Mouse (Mus musculus) urinary bladder, postnatal 4 days (tissue): ENCODE results near the gene Snx33.
"Not testable (repeated sequence)": the region's sequence is repeated elsewhere in the genome, so short reads cannot be mapped to it uniquely, and the experiment has no call there.

Experiments
- DNase-seq, 2 experiments: peaks; one replicate each; pipeline ENCODE4 v3.0.0; 2021 to 2022; ENCODE audit warnings: low spot score in 2 of 2

The Snx33 gene

DNA sequence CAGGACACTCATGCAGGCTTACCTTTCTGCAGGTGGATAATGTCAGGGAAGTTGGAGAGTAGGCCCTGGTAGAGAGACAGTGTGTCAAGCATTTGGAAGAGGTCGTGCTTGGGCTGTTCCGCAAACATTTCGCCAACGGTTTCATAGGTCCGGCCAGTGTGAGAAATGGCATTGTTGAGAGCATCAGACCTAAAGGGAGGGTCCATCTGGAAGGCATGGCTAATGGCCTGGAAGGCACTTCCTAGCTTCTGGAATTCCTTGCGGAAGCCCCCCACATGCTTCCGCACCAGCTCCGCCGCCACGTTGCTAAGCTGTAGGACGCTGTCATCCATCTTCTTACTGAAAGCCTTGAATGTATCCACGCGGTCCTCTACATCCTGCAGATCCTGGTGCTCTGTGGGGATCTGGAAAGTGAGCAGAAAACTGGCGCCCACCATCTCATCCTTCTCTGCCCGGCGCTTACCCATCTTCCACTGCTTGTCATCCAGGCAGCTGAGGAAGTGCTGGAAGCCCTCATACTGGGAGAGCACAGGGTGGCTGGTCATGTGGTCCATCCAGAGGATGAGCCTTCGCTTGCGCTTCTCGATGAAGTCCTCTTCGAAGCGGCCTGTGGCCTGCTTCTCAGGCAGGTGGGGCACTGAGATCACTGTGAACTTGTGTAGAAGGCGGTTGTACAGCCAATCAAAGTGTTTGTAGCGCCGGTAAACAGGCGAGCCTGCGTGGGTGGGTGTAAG lies 2.7 kb downstream of the Snx33 start:
- no peak for DNase-seq

DNA sequence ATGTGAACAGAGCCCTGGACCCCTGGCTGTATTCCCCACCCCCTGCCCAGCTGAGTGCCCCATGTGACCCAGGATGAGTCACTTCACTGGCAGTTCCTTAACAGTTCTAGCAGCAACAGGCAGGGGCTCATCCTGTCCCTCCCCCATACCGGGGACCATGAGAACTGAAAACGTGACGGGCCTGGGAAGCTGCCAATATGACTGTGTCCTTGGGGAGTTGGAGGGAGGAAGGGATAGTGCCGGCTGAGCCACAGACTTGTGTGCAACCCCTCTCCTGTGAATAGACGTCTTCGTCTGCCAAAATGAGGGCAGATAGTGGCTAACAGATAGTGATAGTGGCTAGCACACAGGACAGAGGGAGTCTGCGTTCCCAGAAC lies 3.5 kb downstream of the Snx33 start:
- DNase-seq: peak; percentile 76 to 82

DNA sequence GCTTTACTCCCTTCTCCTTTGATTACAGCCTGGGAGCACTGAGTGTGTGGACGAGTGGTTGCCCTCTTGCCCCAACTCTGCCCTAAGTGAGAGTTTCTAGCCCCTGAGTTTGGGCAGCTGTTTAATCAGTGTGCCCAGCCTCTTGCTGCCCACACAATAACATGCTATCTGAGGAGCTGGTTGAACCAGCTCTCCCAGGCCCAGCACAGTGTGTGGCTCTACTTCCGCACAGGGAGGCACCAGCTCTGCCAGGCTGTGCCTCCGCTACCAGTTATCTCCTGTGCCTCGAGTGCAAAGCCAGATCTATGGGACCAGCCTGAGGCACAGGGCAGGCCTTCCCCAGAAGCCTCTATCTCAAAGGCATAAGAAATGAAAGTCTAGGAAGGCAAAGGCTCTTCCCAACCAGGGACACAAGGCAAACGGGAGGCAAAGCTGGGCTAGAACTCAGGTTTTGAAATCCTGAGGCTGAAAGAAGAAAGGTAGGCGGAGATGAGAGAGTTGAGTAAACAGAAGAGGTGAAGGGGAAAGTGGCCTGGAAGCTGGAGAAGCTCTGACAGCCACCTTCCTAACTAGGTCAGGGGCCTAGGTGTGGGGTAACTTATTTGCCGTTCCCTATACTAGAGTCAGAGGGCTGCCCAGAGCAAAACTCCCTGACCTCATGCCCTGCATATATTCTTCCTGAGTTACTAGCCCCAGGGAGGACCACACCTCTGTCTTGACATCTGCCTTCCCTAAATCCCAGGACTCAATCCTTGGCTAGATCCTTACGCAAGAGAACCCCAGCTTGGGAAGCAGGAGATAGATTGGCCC lies 4.1 kb downstream of the Snx33 start:
- DNase-seq: no peak

DNA sequence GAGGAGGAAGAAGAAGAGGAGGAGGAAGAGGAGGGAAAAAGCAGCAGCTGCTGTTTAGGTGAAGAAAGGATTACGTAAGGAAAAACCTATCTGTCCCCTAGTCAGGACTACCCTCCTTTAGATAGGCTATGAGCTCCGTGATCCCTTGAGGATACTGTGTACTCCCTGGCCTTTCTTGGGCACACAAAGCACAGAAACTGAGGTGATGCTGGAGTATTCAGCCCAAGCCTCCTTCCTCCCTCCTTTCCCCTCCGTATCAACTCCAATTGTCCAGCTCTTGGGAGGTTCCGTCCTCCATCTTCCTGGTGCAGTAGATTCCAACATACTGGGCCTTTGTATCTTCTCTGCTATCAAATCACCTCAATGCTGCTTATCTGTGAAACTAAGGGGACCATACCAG lies 5.4 kb downstream of the Snx33 start:
- DNase-seq: no peak

DNA sequence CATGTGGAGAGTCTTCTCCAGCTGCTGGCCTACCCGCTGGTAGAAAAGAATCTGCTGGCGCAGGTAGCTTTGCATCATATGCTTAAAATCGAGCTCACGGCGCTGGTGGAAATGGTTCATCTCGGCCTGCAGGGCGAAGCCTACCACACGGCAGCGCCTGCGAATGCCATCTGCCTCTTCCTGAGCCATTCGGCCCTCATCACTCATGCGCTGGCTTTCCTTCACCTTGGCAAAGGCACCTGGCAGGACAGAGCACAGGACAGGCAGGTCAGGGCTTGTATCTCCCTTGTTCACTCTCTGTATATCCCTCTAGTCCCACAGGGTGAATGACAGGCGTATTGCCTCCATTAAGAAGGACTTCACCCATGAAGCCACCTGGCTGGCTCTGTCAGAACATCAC lies 9.7 kb downstream of the Snx33 start:
- DNase-seq: no peak

DNA sequence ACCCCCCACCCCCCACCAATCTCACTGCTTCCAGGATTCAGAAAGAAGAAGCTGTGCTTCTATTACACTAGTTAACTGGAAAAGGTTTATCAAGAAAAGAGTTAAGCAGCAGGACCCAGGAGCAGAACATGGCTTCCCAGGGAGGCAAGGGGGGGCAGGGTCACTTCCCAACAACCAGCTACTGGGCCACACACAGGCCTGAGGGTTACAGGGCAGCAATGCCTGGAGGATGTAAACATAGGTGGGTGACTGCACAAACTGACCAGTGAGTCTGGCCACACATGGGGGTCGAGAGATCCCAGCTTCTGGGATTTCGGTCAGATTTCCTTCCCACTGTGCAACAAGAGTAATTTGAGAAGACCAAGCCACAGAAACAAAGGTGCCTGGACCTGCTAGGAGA lies 11.0 kb downstream of the Snx33 start:
- DNase-seq: no peak

DNA sequence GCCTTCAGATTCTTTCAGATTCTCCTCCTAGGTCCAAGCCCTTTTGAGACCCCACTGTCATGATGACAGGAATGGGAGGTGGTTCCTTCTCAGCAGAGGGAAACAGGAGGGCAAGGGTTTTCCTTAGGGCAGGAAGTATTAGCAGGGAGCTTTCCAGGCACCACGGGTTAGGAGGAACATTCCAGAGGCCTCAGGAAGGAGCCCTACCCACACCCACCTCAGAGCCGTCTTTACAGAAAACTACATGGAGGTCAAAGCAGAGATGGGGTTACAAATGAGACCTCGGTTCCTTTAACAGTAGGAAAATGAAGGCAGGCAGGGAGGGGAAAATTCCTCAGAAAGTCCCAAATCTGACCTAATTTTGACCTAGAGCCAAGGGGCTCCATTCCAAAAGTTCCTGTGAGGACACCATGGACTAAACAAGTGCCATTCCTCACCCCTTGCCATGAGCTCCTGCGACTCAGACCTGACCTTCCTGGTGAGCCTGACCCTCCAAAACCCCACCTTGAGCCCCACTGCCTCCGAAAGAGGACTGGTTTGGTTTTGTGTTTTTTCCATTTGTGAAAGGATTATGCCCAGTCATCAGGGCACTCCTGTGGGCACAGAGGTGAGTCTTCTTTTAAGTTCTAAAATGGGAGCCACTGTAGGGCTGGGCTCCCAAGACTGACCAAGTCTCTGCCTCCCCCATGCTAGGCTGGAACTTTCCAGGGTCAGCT lies 12.3 kb downstream of the Snx33 start:
- no peak for DNase-seq

DNA sequence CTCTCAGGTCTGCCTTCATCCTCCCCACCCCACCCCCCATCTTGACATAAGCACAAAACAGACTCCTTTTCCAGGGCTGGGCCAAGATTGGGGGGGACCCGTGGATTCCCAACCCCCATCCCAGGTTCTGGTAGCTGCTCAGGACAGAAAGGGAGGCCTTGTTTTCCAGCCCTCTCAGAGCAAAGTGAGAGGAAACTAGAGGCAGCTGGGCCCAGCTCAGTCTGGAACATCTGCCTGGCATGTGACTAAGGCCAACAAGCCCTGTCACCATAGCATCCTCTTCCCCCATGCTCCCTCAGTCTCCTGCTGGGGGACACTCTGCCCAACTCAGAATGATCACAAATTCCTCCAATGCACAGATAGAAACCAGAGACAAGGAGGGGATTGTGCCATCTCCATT lies 13.1 kb downstream of the Snx33 start:
- no peak for DNase-seq

DNA sequence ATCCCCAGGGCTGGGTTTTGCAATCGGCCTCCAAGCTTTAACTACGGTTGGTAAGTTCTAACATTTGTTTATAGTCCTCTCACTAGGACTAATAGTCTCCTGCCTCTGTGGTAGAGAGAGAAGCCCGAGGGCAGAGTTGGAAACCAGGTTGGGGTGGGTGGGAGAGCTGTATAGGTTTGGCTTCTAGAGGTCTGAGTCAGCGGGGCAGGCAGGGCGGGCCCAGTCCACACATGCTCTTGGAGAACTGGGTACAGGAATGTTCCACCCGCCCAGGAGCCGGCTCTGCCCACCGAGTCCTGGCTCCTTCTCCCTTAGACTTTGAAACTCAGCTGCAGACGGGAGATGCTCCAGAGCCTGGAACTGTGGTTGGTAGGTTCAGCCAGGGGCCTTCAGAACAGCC lies 14.2 kb downstream of the Snx33 start:
- peak in 1 of 2 experiments; percentile 30 for DNase-seq

DNA sequence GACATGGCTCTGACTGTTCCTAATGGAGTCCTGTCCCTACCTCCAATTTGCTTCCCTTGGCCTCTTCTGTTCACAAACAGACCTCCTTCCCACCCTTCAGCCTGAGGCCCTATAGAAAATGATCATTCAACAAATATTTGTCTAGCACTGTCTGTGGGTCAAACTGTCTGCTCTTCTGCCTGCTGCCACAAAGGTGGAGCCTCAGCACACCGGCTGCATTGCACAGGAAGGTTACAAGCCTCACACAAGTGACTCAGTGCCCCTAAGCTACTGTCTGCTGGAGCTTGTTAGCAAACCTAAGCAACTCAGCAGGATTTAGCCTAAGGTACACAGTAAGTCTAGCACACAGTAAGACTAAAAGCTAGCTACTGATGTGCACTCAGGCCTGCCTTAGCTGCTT lies 17.2 kb downstream of the Snx33 start:
- no peak for DNase-seq

DNA sequence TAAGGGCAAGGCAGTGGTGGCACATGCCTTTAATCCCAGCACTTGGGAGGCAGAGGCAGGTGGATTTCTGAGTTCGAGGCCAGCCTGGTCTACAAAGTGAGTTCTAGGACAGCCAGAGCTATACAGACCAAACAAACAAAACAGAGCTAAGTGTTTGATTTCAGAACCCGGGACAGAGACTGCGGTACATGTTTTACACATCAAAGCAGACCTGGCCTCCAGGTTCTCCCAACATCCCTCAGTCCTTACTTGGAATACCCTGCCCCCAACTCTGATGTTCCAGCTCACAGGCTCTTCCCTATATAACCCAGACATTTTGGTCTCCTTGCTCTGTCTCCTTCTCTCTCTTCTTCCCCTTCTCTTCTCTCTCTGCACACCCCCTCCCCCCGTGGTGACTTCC lies 18.2 kb downstream of the Snx33 start:
- not testable (repeated sequence) for DNase-seq

DNA sequence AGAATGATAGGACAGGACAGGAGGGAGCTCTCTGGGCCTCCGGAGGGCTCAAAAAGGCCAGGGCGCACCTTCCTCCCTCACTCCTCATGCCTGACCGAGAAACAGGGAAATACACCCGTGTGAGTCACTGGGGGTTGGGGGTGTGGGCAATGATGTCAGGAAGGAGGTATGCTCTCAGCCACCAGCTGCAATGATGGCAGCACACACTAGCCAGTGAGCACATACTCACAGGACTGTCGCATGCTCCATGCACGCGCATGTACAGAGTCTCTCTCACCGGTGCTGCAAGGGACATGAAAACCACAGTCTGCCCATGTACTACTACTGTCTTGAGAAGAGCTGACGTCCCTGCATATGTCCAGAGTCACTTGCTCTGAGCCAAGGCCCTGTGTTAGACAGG lies 20.6 kb downstream of the Snx33 start:
- no peak for DNase-seq

DNA sequence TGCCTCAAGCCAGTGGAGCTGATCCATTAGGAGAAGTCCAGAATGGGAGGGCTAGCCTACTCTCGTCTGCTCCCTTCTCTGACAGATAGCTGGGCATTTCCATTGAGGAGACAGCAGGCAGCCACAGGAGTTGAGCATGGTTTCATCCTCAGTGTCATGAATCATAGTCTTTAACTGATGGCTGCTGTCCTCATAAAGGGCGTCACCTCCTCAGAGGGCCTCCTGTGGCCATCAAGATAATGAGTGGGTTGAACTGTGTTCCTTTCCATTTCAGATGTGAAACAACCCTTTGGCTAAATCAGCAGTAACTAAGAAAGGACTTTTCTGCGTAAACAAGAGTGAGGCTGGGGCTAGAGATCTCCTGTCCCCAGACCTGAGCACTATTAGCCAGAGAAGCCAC lies 24.5 kb downstream of the Snx33 start:
- no peak for DNase-seq

DNA sequence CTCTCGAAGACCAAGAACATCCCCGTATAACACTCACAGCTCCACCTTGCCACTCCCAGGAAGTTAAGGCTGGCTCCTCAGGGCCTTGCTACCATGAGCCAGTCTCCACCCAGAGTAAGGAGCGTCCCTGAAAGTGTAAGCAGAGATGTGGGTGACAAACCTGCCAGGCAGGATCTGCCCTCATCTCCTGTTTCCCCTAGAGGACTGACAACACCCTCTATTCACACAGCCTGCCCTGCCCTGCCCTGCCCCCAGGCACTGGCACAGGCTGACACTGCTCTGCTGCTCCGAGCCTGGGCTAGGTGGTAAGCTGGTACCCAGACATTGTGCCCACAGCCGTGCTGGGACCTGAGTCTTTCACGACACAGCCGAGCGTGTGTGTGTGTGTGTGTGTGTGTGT lies 27.0 kb downstream of the Snx33 start:
- DNase-seq: peak; percentile 39 to 62

DNA sequence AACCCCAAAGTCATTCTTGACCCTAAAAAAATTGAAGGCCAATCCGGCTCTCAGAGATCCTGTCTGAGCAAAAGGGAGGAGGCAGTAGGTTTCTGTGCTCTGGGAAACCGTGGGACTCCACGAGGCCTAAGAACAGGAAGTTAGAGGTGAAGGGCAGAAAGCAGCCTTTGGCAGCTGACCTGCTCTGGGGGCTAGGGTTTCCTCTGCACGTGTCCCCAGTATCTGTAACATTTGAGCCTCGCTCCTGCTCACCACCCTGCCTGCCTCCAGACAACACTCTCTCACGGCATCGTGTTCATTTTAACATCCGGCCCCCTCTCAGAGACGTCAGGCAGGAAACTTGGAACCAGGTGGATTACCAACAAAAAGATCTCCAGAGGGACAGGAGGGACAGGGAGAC lies 27.6 kb downstream of the Snx33 start:
- peak in 1 of 2 experiments; percentile 35 for DNase-seq

DNA sequence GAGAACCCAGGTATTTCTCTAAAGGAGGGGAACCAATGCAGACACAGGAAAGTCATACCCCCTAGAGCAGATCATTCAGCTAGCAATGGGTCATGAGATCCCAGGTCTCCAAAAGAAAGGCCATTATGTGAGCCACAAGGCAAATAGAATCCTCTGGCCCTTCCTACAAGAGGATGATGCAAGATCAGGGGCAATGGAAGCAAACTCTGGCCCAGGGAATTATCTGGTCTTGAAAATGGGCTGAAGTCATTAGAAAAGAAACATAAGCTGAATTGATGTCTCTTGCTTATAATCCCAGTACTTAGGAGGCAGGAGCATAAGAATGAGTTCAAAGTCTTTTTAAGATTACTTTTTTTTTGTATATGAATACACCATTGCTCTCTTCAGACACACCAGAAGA lies 28.1 kb downstream of the Snx33 start:
- DNase-seq: no peak

DNA sequence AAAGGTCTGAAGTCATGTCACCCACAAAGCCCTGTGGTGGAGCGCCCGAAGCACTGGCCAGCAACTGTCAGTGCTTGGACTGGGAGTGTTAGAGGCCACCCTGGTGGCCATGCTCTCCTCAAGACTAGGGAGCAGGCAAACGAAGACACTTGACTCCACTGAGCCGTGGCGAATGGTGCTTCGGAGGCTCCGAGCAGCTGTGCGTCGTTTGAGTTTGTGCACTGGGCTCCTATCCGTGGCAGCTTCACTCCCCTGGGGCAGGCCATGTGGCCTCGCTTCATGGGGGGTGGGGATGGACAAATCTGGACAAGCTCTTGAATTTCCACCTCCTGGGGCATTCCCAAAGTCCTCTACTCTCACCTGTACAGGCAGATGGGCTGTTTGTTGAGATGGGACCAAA lies 28.8 kb downstream of the Snx33 start:
- DNase-seq: peak in 1 of 2 experiments; percentile 55

DNA sequence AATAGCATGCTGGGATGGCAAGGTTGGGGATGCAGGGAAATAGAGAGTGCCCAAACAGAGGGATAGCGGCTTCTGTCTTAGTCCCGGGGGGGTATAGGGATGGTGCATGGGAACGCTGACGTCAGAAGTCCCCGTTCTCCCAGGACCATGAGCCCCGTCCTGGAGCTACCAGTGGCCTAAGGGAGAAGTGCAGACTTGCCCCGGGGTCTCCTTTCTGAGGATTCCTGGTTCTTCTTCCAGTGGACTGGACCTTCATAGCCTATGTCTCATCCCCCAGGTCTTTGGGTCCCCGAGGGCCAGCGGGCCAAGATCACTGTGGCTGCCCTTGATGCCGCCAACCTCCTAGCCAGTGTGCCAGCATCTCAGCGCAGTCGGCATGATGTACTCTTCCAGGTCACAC lies 31.4 kb downstream of the Snx33 start:
- no peak for DNase-seq

DNA sequence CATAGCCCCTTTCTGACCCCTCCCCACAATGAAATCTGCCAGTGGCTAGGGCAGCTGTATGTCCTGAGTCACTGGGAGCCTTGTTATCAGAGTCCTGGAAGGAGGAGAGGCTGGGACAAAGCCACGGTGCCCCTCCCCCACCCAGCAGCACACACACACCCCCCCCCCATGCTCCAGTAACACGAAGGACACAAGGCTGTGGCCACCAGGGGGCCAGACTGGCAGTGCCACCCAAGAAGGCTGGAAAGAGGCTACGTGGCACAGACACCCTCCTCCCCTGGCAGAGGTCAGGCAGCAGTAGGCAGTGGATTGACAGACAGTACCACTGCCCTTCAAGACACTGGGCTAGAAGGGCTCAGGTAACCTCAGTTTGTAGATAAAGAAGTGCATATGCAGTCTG lies 34.2 kb downstream of the Snx33 start:
- DNase-seq: no peak

DNA sequence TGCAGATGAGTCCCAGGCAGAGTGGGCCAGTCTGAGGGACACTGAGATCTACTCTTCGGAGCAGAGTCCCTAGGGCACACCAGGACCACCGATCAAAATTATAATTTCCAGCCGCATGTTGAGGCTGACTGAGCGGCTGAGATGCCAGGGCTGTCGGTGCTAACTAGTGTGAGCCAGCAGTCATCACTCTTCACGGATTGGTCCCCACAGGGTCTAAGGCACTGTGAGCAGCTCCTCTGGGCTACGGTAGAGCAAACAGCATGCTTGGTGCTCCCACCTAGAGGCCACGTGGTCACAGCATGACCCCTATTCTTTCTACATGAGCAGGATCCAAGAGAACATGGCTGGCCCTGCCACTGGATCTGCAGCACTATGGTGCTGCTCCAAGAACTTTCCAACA lies 34.9 kb downstream of the Snx33 start:
- no peak for DNase-seq

DNA sequence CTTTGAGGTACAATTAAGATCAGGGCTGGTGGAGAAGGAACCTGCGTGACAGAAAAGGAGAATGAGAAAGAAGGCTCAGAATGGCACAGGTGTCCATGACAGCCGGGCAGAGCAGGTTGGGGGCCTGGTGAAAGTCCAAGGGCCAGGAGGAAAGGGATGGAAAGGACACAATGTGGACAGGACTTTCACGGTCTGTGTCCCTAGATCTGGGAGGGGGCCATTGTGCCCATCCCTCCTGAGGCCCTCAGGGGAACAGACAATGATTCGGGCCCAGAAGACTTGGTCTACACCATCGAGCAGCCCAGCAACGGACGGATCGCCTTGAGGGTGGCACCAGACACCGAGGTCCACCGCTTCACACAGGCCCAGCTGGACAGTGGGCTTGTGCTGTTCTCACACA lies 36.1 kb downstream of the Snx33 start:
- DNase-seq: no peak

DNA sequence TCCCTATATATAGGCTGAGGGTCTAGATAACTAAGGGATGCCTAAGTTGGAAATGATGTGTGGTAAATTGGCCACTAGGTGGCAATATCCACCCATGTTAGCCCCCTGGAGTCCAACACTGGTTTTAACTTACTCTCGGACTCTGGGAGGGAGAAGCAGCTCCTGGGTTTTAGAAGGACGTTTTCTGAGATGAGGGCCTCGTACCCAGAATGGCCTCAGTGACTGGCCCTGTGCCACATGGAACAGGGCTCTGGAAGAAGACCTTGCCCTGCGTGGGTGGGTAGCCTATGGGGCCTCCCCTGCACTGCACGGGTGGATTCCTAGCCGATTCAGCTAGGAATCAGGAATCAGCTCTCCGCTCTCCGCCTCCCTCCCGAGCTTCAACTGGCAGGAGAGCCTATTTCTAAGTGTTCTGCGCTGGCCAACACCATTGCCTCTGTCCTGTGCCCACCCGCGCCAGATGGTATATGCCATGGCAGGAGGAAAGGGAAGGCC lies 36.6 kb downstream of the Snx33 start:
- DNase-seq: peak in 1 of 2 experiments; percentile 68
